Mouse (Mus musculus): ENCODE results near the gene Actr2.
"Not testable (repeated sequence)": the region's sequence is repeated elsewhere in the genome, so short reads cannot be mapped to it uniquely, and the experiment has no call there.

Gene Actr2

GRCm38 (mm10) chr11:20052814-20053536 is 59.7 kb downstream of the Actr2 start:
- 0 out of 2 replicates have a peak, but pooled peaks have one; percentile 20 for ATAC-seq (ENCODE audit: low TSS enrichment)

GRCm38 (mm10) chr11:20045586-20045985 is 67.1 kb downstream of the Actr2 start:
- ATAC-seq (ENCODE audit: low TSS enrichment): no peak

GRCm38 (mm10) chr11:20043256-20043655 is 69.5 kb downstream of the Actr2 start:
- ATAC-seq (ENCODE audit: low TSS enrichment): peak; percentile 56

- peak; percentile 48 for ATAC-seq (ENCODE audit: low TSS enrichment)
These were observed 70.6 kb downstream of the Actr2 start for GRCm38 (mm10) chr11:20042106-20042505.

- ATAC-seq (ENCODE audit: low TSS enrichment): no peak
These were observed 71.4 kb downstream of the Actr2 start for GRCm38 (mm10) chr11:20041164-20041920.

- peak; percentile 56 for ATAC-seq (ENCODE audit: low TSS enrichment)
These were observed 74.0 kb downstream of the Actr2 start for GRCm38 (mm10) chr11:20038723-20039122.

- no peak for ATAC-seq (ENCODE audit: low TSS enrichment)
These were observed 75.0 kb downstream of the Actr2 start for GRCm38 (mm10) chr11:20037739-20038138.

GRCm38 (mm10) chr11:20035972-20036371 is 76.7 kb downstream of the Actr2 start:
- ATAC-seq (ENCODE audit: low TSS enrichment): peak; percentile 38

GRCm38 (mm10) chr11:20035343-20035928 is 77.3 kb downstream of the Actr2 start:
- peak; percentile 70 for ATAC-seq (ENCODE audit: low TSS enrichment)

GRCm38 (mm10) chr11:20034337-20034947 is 78.3 kb downstream of the Actr2 start:
- no peak for ATAC-seq (ENCODE audit: low TSS enrichment)

- peak; percentile 35 for ATAC-seq (ENCODE audit: low TSS enrichment)
These were observed 79.1 kb downstream of the Actr2 start for GRCm38 (mm10) chr11:20033541-20034160.

- ATAC-seq (ENCODE audit: low TSS enrichment): no peak
These were observed 81.2 kb downstream of the Actr2 start for GRCm38 (mm10) chr11:20031536-20031935.

GRCm38 (mm10) chr11:20030973-20031372 is 81.7 kb downstream of the Actr2 start:
- ATAC-seq (ENCODE audit: low TSS enrichment): not testable (repeated sequence)

GRCm38 (mm10) chr11:20029014-20029413 is 83.7 kb downstream of the Actr2 start:
- ATAC-seq (ENCODE audit: low TSS enrichment): no peak

- ATAC-seq (ENCODE audit: low TSS enrichment): no peak
These were observed 84.3 kb downstream of the Actr2 start for GRCm38 (mm10) chr11:20028396-20028795.

GRCm38 (mm10) chr11:20027719-20028118 is 85.0 kb downstream of the Actr2 start:
- ATAC-seq (ENCODE audit: low TSS enrichment): no peak

- no peak for ATAC-seq (ENCODE audit: low TSS enrichment)
These were observed 86.8 kb downstream of the Actr2 start for GRCm38 (mm10) chr11:20025899-20026298.

GRCm38 (mm10) chr11:20022911-20023482 is 89.7 kb downstream of the Actr2 start:
- ATAC-seq (ENCODE audit: low TSS enrichment): no peak

GRCm38 (mm10) chr11:20022462-20022861 is 90.3 kb downstream of the Actr2 start:
- no peak for ATAC-seq (ENCODE audit: low TSS enrichment)

- ATAC-seq (ENCODE audit: low TSS enrichment): no peak
These were observed 92.0 kb downstream of the Actr2 start for GRCm38 (mm10) chr11:20020720-20021119.

GRCm38 (mm10) chr11:20018905-20019304 is 93.8 kb downstream of the Actr2 start:
- ATAC-seq (ENCODE audit: low TSS enrichment): no peak

Measured in frontal cortex, adult (tissue).